Mouse (Mus musculus) cerebellum, adult 2 months (tissue): ENCODE data around the gene Dnajc11. TPM values are rescaled to one million over a fixed set of nuclear protein-coding genes. Genes with fewer than 3 reads are reported as not detected.

Source experiments
- DNase-seq, 2 experiments: peaks; one replicate each; pipeline ENCODE4 v3.0.0; 2021
- H3K27ac ChIP-seq: fragments of 200-500 bp; 2 replicates; pipeline ENCODE4 v1.5.1; 2012; ENCODE audit warnings: low read length, control low read depth, inconsistent platforms; ENCODE audit not compliant: insufficient read depth
- H3K27me3 ChIP-seq: fragments of 200-500 bp; 2 replicates; pipeline ENCODE4 v1.6.1; 2012; ENCODE audit warnings: inconsistent platforms, mild to moderate bottlenecking, low read length, moderate library complexity; ENCODE audit not compliant: control insufficient read depth, insufficient read depth
- H3K4me1 ChIP-seq: fragments of 200-500 bp; 2 replicates; pipeline ENCODE4 v1.6.1; 2011; ENCODE audit warnings: low read length; ENCODE audit not compliant: control insufficient read depth, insufficient read depth
- H3K4me3 ChIP-seq: fragments of 200-500 bp; replicated peaks from 2 replicates; pipeline ENCODE3; 2011; ENCODE audit warnings: mild to moderate bottlenecking, low read depth, low read length, control low read depth; ENCODE audit not compliant: insufficient read depth
- CTCF ChIP-seq: fragments of 200-500 bp; IDR thresholded peaks from 2 replicates; pipeline ENCODE4 v1.5.1; 2011; ENCODE audit warnings: low read depth, mild to moderate bottlenecking, control low read depth, low read length, moderate library complexity, borderline replicate concordance; ENCODE audit not compliant: insufficient read depth
- POLR2A ChIP-seq: fragments of 200-500 bp; IDR thresholded peaks from 2 replicates; pipeline ENCODE4 v1.6.1; 2011; ENCODE audit warnings: low read length, control low read depth, borderline replicate concordance; ENCODE audit not compliant: insufficient read depth
- WGBS: fragments of 180-500 bp; shearing (Covaris S2); methylation state at CpG from one replicate; pipeline ENCODE4 v1.1.7; 2018; 5-methylcytosine and 5-hydroxymethylcytosine counted together
- polyA plus RNA-seq: library from polyadenylated mRNA; depleted of rRNA; stranded (reverse); fragments of >200 nt; gene quantifications from 2 replicates; pipeline ENCODE4 v1.2.3, GENCODE M21; 2012; rRNA removed

The Dnajc11 gene
- polyA plus RNA-seq, 1 experiment = 77.0 TPM

GRCm38 (mm10) chr4:152021568-152022097 lies 88.1 kb downstream of the Dnajc11 start:
- WGBS = 54% methylated on average over 12 of the region's 12 CpGs
- peak in 1 of 2 experiments; percentile 25 for DNase-seq

GRCm38 (mm10) chr4:152022506-152022905 lies 89.0 kb downstream of the Dnajc11 start:
- no peak for TF ChIP-seq POLR2A
- no peak for TF ChIP-seq CTCF
- no peak overlapping the region for H3K4me3 ChIP-seq
- peaks cover 31% of the 10 kb centered on the region for H3K4me1 ChIP-seq
- no peak overlapping the region for H3K27ac ChIP-seq
- no peaks in the 10 kb centered on the region for H3K27me3 ChIP-seq
- 14% methylated on average over 8 of the region's 8 CpGs for WGBS
- peak; percentile 37 to 60 for DNase-seq

More at GRCm38 (mm10) chr4:152021568-152022097, 88.1 kb downstream of the Dnajc11 start:
- no peak overlapping the region for H3K27ac ChIP-seq
- no peak overlapping the region for H3K4me3 ChIP-seq
- peaks cover 28% of the 10 kb centered on the region for H3K4me1 ChIP-seq
- no peaks in the 10 kb centered on the region for H3K27me3 ChIP-seq
- no peak for TF ChIP-seq POLR2A
- TF ChIP-seq CTCF = 0 out of 2 replicates have a peak, but pooled peaks have one; percentile 8

- Histone ChIP-seq H3K27ac (no peak overlapping the region), H3K4me3 (no peak overlapping the region), H3K27me3 (no peaks in the 10 kb centered on the region), H3K4me1 (peaks cover 39% of the 10 kb centered on the region)
- TF ChIP-seq POLR2A (no peak), CTCF (no peak)
- WGBS = 90% methylated on average over 11 of the region's 11 CpGs
- DNase-seq = no peak
These were observed 91.0 kb downstream of the Dnajc11 start for GRCm38 (mm10) chr4:152024525-152024924.

GRCm38 (mm10) chr4:152026751-152027508 lies 93.4 kb downstream of the Dnajc11 start:
- H3K4me1 ChIP-seq = peaks cover 30% of the 10 kb centered on the region
- H3K27me3 ChIP-seq = no peaks in the 10 kb centered on the region
- peak overlapping the region; percentile 83 for H3K4me3 ChIP-seq
- TF ChIP-seq POLR2A = no peak
- TF ChIP-seq CTCF = no peak
- 2% methylated on average over 41 of the region's 41 CpGs for WGBS
- peak in 1 of 2 experiments; percentile 27 for DNase-seq
- H3K27ac ChIP-seq = peak overlapping the region; percentile 55

GRCm38 (mm10) chr4:152027524-152027923 lies 94.0 kb downstream of the Dnajc11 start, which contains the start of gene Zbtb48:
Gene Zbtb48, minus strand, starts transcription at chr4:152027671.
- peaks cover 27% of the 10 kb centered on the region for H3K4me1 ChIP-seq
- no peaks in the 10 kb centered on the region for H3K27me3 ChIP-seq
- peak within 1 kb of the TSS; percentile 55 for H3K27ac ChIP-seq
- 1% methylated on average over 35 of the region's 35 CpGs for WGBS
- TF ChIP-seq CTCF (no peak), POLR2A (peak; percentile 91)
- H3K4me3 ChIP-seq = peak within 1 kb of the TSS; percentile 86
- peak; percentile 95 to 98 for DNase-seq

GRCm38 (mm10) chr4:152028456-152028855 lies 95.0 kb downstream of the Dnajc11 start:
- DNase-seq = no peak
- H3K4me1 ChIP-seq = peaks cover 21% of the 10 kb centered on the region
- 52% methylated on average over 15 of the region's 15 CpGs for WGBS
- H3K27ac ChIP-seq = no peak overlapping the region
- H3K4me3 ChIP-seq = peak overlapping the region; percentile 86
- no peak for TF ChIP-seq POLR2A
- no peak for TF ChIP-seq CTCF
- H3K27me3 ChIP-seq = no peaks in the 10 kb centered on the region

GRCm38 (mm10) chr4:152029087-152029486 lies 95.6 kb downstream of the Dnajc11 start:
- 39% methylated on average over 5 of the region's 5 CpGs for WGBS

GRCm38 (mm10) chr4:152029997-152030396 lies 96.5 kb downstream of the Dnajc11 start:
- TF ChIP-seq POLR2A (no peak), CTCF (no peak)
- DNase-seq = peak in 1 of 2 experiments; percentile 9
- Histone ChIP-seq H3K4me3 (no peak overlapping the region), H3K4me1 (peaks cover 19% of the 10 kb centered on the region), H3K27me3 (no peaks in the 10 kb centered on the region), H3K27ac (no peak overlapping the region)
- 33% methylated on average over 4 of the region's 4 CpGs for WGBS

More at GRCm38 (mm10) chr4:152029087-152029486, 95.6 kb downstream of the Dnajc11 start:
- H3K27me3 ChIP-seq = no peaks in the 10 kb centered on the region
- H3K27ac ChIP-seq = no peak overlapping the region
- peaks cover 19% of the 10 kb centered on the region for H3K4me1 ChIP-seq
- peak; percentile 12 to 34 for DNase-seq
- no peak overlapping the region for H3K4me3 ChIP-seq
- peak; percentile 24; the same call in 1 of the 2 replicates for TF ChIP-seq CTCF
- TF ChIP-seq POLR2A = no peak

Other genes with a start within 250 kb of the Dnajc11 start
- gene Camta1, start 71.8 kb upstream of the Dnajc11 start, polyA plus RNA-seq = 155 and 168 TPM in 2 replicates
- gene Thap3, start 55.3 kb downstream of the Dnajc11 start, polyA plus RNA-seq = 42.7 and 43.3 TPM in 2 replicates
- 7.3 and 8.3 TPM in 2 replicates for gene Phf13, start 62.6 kb downstream of the Dnajc11 start, polyA plus RNA-seq
- 14.5 and 14.7 TPM in 2 replicates for gene Klhl21, start 75.1 kb downstream of the Dnajc11 start, polyA plus RNA-seq
- 20.1 and 24.3 TPM in 2 replicates for gene Zbtb48, start 94.0 kb downstream of the Dnajc11 start, polyA plus RNA-seq
- gene Tas1r1, start 104.9 kb downstream of the Dnajc11 start, polyA plus RNA-seq = 0.10 and 0.27 TPM in 2 replicates
- gene Nol9, start 105.6 kb downstream of the Dnajc11 start, polyA plus RNA-seq = 15.1 and 16.5 TPM in 2 replicates
- 11.1 and 11.8 TPM in 2 replicates for gene Plekhg5, start 138.8 kb downstream of the Dnajc11 start, polyA plus RNA-seq
- gene Tnfrsf25, start 182.2 kb downstream of the Dnajc11 start, polyA plus RNA-seq = 1.2 and 1.4 TPM in 2 replicates
- 7.1 and 8.3 TPM in 2 replicates for gene Espn, start 218.7 kb downstream of the Dnajc11 start, polyA plus RNA-seq
- gene Hes2, start 225.2 kb downstream of the Dnajc11 start, polyA plus RNA-seq = not detected in 2 replicates
- 508 and 523 TPM in 2 replicates for gene Acot7, start 244.4 kb downstream of the Dnajc11 start, polyA plus RNA-seq